Mouse (Mus musculus) central nervous system, embryonic 11.5 days (tissue): ENCODE measurements around the gene Timm50. TPM values are rescaled to one million over a fixed set of nuclear protein-coding genes. Genes with fewer than 3 reads are reported as not detected.

Experiments
- polyA plus RNA-seq: library from polyadenylated mRNA; depleted of rRNA; stranded (reverse); fragments of >200 nt; gene quantifications from 2 replicates; pipeline ENCODE4 v1.2.3, GENCODE M21; 2012; rRNA removed

Timm50 gene
- 99.1 and 125 TPM in 2 replicates for polyA plus RNA-seq

DNA sequence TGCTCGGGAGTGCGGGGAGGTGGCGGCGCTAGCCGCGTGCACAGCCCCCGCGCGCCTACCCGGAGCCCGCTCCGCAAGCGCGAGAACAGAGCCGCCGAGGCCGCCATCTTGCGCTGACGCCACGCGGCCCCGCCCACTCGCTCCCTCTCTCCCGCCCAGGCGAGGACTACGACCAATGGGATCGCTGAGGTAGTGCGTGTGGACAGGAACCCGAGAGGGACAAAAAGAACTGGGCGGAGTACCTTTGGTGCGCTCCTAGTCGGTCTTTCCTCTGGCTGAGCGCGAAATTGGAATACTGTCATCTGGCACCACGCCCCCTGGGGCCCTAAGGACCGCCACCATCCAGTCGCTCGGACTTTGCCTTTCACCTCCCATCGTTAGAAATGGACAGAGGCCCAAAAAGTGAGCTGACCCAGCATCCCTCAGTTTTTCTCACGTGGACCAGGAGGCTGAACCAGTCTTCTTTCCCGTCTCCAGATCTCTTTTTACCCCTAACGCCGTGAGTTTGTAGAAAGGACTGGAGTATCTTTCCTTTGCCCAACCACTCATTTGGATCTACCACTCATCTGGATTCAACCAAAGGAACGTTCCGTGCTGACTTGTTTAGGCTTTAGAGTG, at the start of gene Timm50:
Timm50 (minus strand) TSS at position 147 of the 618 bp plus-strand sequence.

DNA sequence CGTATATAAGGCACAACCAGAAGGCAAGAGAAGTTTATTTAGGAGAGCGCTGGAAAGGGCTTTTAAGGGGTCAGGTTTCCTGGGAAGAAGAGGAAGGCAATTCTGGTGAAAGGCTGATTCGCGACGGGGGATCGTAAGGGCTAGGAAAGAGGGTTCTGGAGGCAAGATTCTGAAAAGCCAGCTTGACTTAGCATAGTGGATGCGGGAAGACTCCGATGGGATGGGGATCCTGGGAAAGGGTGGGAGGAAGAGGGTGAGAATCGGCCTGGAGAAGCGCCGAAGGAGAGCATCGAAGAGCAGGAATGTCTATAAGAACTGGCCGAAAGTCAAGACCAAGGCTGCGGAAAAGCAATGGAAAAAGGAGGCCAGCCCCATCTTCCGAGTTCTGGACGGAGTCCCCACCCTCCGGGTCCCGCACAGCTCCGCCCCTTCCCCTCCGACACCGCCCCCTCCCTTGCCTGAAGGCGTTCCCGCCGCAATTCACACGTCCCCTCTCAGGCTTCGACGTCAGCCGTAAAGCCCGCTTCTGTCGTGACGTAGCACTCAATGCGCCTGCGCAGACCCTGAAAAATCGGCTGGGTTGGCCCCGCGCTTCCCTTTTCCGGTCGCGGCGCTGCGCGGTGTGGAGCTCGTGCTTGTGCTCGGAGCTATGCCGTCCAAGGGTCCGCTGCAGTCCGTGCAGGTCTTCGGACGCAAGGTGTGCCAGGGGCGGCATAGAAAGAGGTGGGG, 38.4 kb upstream of the Timm50 start, which contains the start of gene Rps16:
Rps16 (plus strand) TSS at position 498 of the 729 bp plus-strand sequence.

DNA sequence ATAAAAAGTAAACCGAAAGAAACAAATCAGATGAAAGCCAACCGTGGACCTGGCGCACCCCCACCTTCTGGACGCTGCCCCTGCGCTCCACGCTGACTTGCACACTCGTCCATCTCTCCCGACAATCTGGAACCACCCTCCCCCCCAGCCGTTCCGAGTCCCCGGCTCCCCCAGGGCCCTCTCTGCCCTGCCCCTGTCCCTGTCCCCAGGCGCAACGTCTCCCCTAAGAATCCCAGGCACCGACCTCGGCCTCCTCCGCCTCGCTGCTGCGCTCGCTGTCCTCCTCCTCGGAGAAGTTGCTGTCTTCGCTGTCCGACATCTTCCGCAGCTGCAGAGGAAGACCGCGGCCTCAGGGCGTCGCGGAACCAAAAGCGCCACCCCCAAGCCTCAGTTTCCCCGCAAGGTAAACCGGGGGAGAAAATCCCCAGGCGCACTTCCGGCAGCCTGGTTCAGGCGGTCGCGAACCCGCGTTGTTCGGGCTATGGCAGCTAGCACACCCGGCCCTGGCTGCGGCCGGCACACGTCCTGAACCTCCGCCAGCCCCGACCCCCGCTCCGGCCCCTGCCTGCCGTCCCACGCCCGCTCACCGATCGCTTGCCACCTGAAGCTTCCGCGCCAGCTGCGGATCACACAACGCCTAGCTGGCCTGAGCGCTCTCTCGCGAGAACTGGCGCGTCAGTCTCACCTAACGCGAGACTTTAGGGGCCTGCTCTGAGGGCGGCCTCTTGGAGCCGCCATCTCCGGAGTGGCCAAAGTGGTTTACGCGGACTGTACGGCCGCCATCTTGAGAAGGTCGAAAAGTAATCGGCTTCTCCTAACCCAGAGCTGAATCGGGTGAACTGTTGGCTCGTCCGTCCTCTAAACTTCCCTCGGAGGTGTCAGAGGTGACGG, 26.5 kb upstream of the Timm50 start, which contains the start of gene Supt5:
Supt5 (minus strand) TSS at position 639 of the 891 bp plus-strand sequence.

DNA sequence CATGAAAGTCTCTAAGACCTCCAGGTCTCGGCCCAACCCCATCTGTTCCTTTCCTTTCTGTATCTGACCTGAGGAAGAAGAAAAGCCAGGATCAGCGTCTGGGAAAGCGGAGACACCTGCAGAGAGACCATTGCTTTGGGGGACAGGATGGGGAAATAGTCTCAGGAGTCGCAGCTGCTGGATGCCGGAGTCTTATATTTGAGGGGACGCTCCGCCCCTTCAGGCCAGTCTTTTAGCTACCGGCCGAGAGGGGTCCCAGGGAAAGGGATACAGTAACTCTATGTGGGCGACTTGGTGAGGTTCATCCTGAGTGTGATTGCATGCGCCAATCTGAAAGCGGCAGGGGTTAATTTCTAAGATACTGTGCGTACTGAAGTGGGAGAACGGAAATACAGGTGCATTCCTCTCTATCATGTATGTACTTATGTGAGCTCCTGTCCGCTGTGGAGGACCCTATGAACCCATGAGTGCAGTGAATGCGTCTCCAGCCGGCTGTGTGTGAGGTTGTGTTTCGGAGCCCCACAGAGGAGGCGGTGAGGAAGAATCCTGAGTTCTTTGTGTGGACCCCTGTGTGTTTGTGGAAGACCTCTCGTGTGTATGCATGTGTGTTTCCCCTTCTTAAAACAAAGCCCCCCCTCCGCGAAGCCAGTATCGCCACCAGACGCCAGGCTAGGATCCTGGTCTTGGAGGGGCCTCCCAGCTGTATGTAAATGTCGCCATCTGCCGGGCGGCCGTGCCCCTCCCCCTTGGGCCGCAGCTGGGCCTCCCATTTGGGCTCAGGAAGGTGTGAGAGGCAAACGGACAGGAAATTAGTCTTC, 10.0 kb downstream of the Timm50 start, which contains the start of gene Dll3:
Dll3 (minus strand) TSS at position 623 of the 818 bp plus-strand sequence.

DNA sequence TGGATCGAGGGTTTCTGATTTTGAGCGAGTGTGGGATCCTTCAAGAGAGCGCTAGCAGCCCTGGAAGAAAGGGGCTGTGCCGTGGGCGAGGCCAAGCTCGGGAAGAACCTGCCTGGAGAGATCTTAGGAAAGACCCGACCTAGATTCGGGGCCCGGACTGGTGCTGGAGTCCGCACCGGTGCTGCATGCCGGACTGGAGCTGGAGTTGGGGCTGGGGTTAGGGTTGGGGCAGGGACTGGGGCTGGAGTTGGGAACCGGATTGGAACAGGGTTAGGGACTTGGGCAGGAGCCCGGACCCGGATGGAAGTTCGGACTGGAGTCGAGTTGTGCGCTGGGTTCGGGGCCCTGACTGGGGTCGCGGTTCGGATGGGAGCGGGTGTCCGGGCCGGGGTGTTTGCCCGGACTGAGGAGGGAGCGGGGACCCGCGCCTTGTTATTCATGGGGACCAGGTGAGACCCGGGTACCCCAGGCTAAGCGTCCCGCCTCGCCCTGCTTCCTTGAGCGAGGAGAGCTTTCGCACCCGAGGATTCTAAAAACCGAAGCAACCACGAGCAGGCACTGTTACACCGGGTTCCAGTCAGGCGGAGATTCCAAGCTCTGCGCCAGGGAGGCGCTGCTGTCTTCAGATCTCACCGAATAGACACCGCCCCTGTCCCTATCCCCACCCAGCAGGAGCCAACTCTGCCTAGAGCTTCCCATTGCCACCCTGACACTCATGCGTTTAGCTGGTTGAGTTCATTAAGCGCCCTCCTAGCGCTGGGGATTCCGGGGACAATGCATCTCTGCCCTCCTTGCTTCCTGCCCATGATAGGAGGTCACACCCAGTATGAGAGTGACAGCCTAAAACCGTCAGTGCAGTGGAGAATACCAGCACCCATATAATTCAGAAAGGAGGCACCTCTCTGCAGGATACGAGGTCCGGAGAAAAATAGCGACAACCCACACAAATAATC, 21.0 kb downstream of the Timm50 start, which contains the start of gene Selenov:
Selenov (minus strand) TSS at position 549 of the 953 bp plus-strand sequence.

GRCm38 (mm10) chr7:28277615-28278278, 34.1 kb downstream of the Timm50 start, which contains the start of gene Eid2b:
Eid2b (plus strand) TSS chr7:28277739.

DNA sequence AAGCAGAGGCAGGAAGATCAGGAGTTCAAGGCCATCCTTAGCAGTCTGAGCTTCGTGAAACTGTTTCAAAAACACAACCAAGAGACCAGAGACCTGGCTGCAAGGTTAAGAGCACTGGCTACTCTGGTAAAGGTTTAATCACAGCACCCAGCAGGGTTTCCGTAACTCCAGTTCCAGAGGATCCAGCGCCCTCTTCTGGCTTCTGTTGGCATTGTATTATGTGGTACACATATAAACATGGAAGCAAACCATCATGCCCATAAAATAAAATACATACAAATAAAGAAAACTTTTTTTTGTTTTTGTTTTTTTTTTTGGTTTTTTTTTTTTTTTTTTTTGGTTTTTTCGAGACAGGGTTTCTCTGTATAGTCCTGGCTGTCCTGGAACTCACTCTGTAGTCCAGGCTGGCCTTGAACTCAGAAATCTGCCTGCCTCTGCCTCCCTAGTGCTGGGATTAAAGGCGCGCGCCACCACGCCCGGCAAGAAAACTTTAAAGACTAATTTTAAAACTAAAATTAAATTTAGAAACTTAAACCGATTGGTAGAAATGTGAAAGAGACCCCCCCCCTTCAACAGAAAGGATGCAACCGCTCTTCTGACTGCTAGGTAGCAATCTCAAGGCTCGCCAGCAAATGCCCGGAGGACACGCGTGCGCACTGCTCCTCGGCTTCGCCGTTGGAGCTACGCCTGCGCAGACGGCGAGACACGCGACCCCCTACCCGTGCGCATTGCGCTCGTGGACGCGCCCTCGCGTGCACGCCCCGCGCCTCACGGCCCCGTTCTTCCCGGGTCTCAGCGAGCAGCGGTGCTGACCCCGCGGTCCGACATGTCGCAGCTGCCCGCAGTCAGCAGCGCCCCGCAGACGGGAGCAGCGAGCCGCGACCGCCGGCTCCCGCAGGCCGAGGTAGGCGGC, 44.5 kb downstream of the Timm50 start, which contains the start of gene Eid2:
Eid2 (plus strand) TSS at position 753 of the 913 bp plus-strand sequence.

Other genes starting within 250 kb of the Timm50 start
- gene Fcgbp, start 240.8 kb downstream of the Timm50 start, polyA plus RNA-seq, result 0.12 and 0.27 TPM in 2 replicates
- 0.02 and 0.04 TPM in 2 replicates for gene 9530053A07Rik, start 182.6 kb downstream of the Timm50 start, polyA plus RNA-seq
- gene Fbl, start 142.4 kb downstream of the Timm50 start, polyA plus RNA-seq, result 311 and 605 TPM in 2 replicates
- gene Dyrk1b, start 132.6 kb downstream of the Timm50 start, polyA plus RNA-seq, result 27.0 and 31.1 TPM in 2 replicates
- gene Eid2, start 44.2 kb downstream of the Timm50 start, polyA plus RNA-seq, result 37.7 and 38.6 TPM in 2 replicates
- gene Eid2b, start 34.3 kb downstream of the Timm50 start, polyA plus RNA-seq, result 13.9 and 15.5 TPM in 2 replicates
- 0.65 and 3.9 TPM in 2 replicates for gene Selenov, start 20.9 kb downstream of the Timm50 start, polyA plus RNA-seq
- gene Dll3, start 9.8 kb downstream of the Timm50 start, polyA plus RNA-seq, result 41.2 and 93.1 TPM in 2 replicates
- 102 and 105 TPM in 2 replicates for gene Supt5, start 26.7 kb upstream of the Timm50 start, polyA plus RNA-seq
- 2,195 and 2,197 TPM in 2 replicates for gene Rps16, start 38.6 kb upstream of the Timm50 start, polyA plus RNA-seq
- 44.0 and 64.1 TPM in 2 replicates for gene Plekhg2, start 60.5 kb upstream of the Timm50 start, polyA plus RNA-seq
- 3.4 and 4.2 TPM in 2 replicates for gene Zfp36, start 68.2 kb upstream of the Timm50 start, polyA plus RNA-seq
- 32.8 and 45.9 TPM in 2 replicates for gene Med29, start 80.6 kb upstream of the Timm50 start, polyA plus RNA-seq
- 124 and 409 TPM in 2 replicates for gene Paf1, start 80.9 kb upstream of the Timm50 start, polyA plus RNA-seq
- 10.2 and 17.1 TPM in 2 replicates for gene Gmfg, start 125.4 kb upstream of the Timm50 start, polyA plus RNA-seq
- gene Lrfn1, start 139.9 kb upstream of the Timm50 start, polyA plus RNA-seq, result 17.1 and 23.3 TPM in 2 replicates
- gene Ifnl2, start 198.4 kb upstream of the Timm50 start, polyA plus RNA-seq, result not detected in 2 replicates
- gene Ifnl3, start 210.8 kb upstream of the Timm50 start, polyA plus RNA-seq, result not detected in 2 replicates
- gene Sycn, start 228.8 kb upstream of the Timm50 start, polyA plus RNA-seq, result not detected in 2 replicates
- 0.07 TPM in 1 of 2 replicates, not detected in the other for gene Nccrp1, start 235.2 kb upstream of the Timm50 start, polyA plus RNA-seq